Mouse (Mus musculus) gastrocnemius, adult 2 months (tissue): Measurements from ENCODE around the gene Wfdc3. TPM values are rescaled to one million over a fixed set of nuclear protein-coding genes. Genes with fewer than 3 reads are reported as not detected.

Experiments used
- DNase-seq: peaks from one replicate; pipeline ENCODE4 v3.0.0; 2022
- H3K27ac ChIP-seq: fragments of 200-600 bp; 2 replicates; pipeline ENCODE4 v1.8.1; 2022; ENCODE audit warnings: mild to moderate bottlenecking
- H3K4me3 ChIP-seq: fragments of 200-600 bp; 2 replicates; pipeline ENCODE4 v1.8.1; 2022; ENCODE audit warnings: mild to moderate bottlenecking, moderate library complexity
- CTCF ChIP-seq: fragments of 200-600 bp; IDR thresholded peaks from 2 replicates; pipeline ENCODE4 v1.8.1; 2022; ENCODE audit warnings: antibody characterized with exemption, mild to moderate bottlenecking, moderate library complexity
- intact Hi-C: fragments of 180-260 bp; cut with DNase I; formaldehyde crosslinking; loops from one replicate; pipeline ENCODE4 v1.15.1; 2025
- long read RNA-seq, 2 experiments: library from polyadenylated mRNA; stranded (forward); transcript quantifications; one replicate each; pipeline ENCODE4 v2.0.0; 2021
- total RNA-seq, 2 experiments: library from RNA; stranded (reverse); gene quantifications; 2 replicates each; pipeline ENCODE4 v1.2.3; 2021

The Wfdc3 gene
- not detected for total RNA-seq
- long read RNA-seq, experiment 1: 0 reads
- long read RNA-seq, experiment 2: 0 reads

DNA sequence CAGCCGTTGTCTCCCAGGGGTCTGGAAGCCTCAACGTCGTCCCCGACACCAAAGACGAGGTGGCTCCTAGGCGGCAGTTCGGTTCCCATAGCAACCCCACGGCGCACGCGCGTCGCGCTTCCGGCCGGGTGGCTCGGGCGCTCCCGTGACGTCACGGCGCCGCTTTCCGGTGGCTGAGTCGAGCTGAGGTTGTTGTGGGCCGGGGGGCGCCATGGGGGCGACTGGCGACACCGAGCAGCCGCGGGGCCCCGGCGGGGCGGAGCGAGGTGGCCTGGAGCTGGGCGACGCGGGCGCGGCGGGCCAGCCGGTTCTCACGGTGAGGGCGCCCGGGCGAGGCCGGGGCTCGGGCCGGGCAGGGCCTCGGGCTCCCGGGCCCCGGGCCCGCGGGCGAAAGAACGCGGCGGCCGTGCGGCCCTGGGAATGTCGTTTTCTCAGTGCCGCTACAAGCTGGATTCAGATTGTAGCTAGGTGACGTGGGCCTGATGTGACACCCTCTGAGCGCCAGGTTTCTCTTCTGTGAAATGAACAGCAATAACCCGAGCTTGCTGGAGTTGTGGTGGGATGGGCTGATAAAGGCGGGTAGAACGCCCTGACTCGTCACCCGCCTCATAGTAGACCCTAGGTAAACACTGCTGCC lies at the start of gene Wfdc3, which contains the start of gene Dnttip1:
Wfdc3 (minus strand) TSS at position 89 of the 637 bp plus-strand sequence.
Dnttip1 (plus strand) TSS at position 141 of the 637 bp plus-strand sequence.
- intact Hi-C loops: no loop called here
- DNase-seq: peak; percentile 96
- peak within 1 kb of the TSS; percentile 90 for H3K27ac ChIP-seq
- peak within 1 kb of the TSS; percentile 86 for H3K4me3 ChIP-seq
- TF ChIP-seq CTCF: no peak

DNA sequence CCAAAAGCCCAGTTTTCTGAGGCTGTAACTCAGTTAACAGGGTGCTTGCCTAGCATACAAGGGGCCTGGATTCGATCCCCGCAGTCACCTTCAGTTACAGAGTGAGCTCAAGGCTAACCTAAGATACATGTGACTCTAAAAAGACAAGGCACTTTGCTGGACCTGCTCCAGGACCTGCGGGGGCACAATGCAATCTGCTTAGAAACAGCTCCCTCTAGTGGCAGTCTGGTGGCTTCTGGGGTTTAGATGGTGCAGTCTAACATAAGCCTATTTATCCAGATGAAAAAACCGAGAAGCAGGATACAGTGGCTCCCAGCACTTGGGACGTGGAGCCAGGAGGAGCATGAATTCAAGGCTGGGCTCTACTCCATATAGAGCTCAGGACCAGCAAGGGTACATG lies 48.6 kb upstream of the Wfdc3 start:
- Histone ChIP-seq H3K27ac (peak overlapping the region; percentile 76), H3K4me3 (no peak overlapping the region)
- intact Hi-C loops: no loop called here
- peak; percentile 96 for TF ChIP-seq CTCF
- DNase-seq: peak; percentile 91

GRCm38 (mm10) chr2:164793772-164794171 lies 48.0 kb upstream of the Wfdc3 start:
- TF ChIP-seq CTCF: peak; percentile 18; the same call in 1 of the 2 replicates
- intact Hi-C loops: no loop called here
- peak overlapping the region; percentile 30 for H3K4me3 ChIP-seq
- peak; percentile 27 for DNase-seq
- H3K27ac ChIP-seq: peak overlapping the region; percentile 76

- TF ChIP-seq CTCF: peak; percentile 80
- Histone ChIP-seq H3K4me3 (peak overlapping the region; percentile 30), H3K27ac (peak overlapping the region; percentile 76)
- DNase-seq: peak; percentile 75
- intact Hi-C loops: no loop called here
Observed at GRCm38 (mm10) chr2:164793236-164793635, 47.5 kb upstream of the Wfdc3 start.

DNA sequence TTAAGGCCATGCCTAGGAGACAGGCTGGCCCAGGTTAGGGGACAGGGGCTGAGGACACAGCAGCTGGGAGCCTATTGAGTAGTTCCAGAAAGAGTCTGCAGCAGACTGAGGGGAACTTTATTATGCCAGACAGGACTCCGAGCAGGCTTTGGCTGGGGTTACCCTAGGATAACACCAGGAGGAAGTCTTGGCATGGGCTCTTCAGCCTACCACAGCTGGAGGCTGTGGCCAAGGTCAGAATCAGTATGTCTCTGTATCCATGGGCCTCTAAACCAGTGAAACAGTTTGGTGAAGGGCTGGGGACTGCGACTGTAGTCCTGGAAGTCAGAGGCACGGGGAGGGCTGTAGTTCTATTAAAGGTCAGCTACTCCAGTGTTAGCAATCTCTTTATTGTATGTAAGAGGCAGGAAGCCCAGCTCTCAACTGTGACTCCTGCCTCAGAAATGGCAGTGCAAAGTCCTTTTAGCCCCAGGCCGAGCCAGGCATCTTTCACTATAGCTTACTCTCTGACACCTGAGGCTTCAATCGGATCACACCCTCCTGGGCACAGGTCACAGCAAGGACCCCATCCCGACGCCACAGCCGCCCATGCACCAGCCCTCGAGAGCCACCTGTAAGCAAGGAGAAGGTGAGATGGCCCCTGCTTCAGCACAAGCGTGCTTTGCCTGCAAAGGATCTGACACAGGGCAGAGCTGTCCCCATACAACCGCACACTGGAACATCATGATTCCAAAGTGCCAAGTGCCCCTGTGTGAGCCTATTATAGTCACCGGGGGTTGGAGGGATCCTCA lies 46.9 kb upstream of the Wfdc3 start:
- Histone ChIP-seq H3K4me3 (no peak overlapping the region), H3K27ac (peak overlapping the region; percentile 76)
- no peak for TF ChIP-seq CTCF
- no peak for DNase-seq
- intact Hi-C loops: no loop called here

DNA sequence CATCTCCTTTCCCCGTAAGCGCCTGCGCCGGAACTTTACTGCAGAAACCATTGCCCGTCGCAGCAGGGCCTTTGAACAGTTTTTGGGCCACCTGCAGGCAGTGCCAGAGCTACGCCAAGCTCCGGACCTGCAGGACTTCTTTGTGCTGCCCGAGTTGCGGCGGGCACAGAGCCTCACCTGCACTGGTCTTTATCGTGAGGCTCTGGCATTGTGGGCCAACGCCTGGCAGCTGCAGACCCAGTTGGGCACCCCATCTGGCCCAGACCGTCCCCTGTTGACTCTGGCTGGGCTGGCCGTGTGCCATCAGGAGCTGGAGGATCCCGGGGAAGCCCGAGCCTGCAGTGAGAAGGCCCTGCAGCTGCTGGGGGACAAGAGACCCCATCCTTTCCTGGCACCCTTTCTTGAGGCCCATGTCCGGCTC lies 46.1 kb upstream of the Wfdc3 start:
- no peak for TF ChIP-seq CTCF
- intact Hi-C loops: no loop called here
- peak; percentile 39 for DNase-seq
- peak overlapping the region; percentile 76; the same call in 1 of the 2 replicates for H3K27ac ChIP-seq
- H3K4me3 ChIP-seq: no peak overlapping the region

DNA sequence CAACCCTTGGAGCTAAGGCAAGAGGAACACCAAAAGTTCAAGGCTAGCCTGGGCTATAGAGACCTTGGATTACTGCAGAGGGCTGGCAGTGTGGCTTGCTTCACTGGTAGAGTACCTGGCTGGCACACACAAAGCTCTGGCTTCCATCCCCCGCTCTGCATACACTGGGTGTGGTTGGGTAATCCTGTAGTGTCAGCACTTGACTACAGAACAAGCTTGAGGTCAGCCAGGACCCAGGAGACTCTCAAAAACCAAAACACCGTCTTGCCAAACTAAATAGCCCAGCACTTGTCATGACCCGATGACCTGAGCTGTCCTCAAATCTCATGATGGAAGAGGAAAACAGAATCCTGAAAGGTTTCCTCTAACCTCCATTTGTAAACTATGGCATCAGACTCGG lies 44.7 kb upstream of the Wfdc3 start:
- Histone ChIP-seq H3K4me3 (no peak overlapping the region), H3K27ac (peak overlapping the region; percentile 59)
- intact Hi-C loops: no loop called here
- TF ChIP-seq CTCF: no peak
- peak; percentile 68 for DNase-seq

- intact Hi-C loops: no loop called here
- no peak for TF ChIP-seq CTCF
Observed at GRCm38 (mm10) chr2:164788411-164788810, 42.7 kb upstream of the Wfdc3 start.

DNA sequence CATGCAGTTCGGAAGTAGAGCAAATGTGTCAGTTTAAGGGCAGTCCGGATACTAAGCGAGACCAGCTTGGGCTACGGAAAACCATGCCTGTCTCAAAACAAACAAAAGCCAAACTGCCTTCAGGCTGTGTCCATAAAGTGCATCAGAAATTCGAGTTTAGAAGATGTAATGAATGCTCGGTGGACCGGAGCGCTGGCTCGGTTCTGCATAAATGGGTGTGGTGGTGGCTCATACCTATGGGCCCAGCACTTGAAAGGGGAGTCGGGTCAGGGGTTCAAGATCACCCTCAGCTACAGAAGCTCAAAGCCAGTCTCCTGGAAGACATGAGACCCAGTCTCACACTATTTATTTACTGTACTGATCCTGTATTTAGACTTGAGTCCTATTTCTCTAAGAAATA lies 42.0 kb upstream of the Wfdc3 start:
- peak overlapping the region; percentile 98; the same call in 1 of the 2 replicates for H3K27ac ChIP-seq
- peak overlapping the region; percentile 90 for H3K4me3 ChIP-seq

More at GRCm38 (mm10) chr2:164788411-164788810, 42.7 kb upstream of the Wfdc3 start:
- Histone ChIP-seq H3K4me3 (peak overlapping the region; percentile 90; the same call in 1 of the 2 replicates), H3K27ac (peak overlapping the region; percentile 55; the same call in 1 of the 2 replicates)
- DNase-seq: peak; percentile 42

GRCm38 (mm10) chr2:164787032-164787431 lies 41.3 kb upstream of the Wfdc3 start:
- intact Hi-C loops: no loop called here
- DNase-seq: no peak
- peak overlapping the region; percentile 90 for H3K4me3 ChIP-seq
- TF ChIP-seq CTCF: no peak
- H3K27ac ChIP-seq: peak overlapping the region; percentile 98

More for the DNA sequence above, 42.0 kb upstream of the Wfdc3 start:
- no peak for DNase-seq
- intact Hi-C loops: no loop called here
- TF ChIP-seq CTCF: no peak

- TF ChIP-seq CTCF: no peak
- intact Hi-C loops: no loop called here
- DNase-seq: peak; percentile 26
Observed at GRCm38 (mm10) chr2:164786388-164786885, 40.7 kb upstream of the Wfdc3 start.

DNA sequence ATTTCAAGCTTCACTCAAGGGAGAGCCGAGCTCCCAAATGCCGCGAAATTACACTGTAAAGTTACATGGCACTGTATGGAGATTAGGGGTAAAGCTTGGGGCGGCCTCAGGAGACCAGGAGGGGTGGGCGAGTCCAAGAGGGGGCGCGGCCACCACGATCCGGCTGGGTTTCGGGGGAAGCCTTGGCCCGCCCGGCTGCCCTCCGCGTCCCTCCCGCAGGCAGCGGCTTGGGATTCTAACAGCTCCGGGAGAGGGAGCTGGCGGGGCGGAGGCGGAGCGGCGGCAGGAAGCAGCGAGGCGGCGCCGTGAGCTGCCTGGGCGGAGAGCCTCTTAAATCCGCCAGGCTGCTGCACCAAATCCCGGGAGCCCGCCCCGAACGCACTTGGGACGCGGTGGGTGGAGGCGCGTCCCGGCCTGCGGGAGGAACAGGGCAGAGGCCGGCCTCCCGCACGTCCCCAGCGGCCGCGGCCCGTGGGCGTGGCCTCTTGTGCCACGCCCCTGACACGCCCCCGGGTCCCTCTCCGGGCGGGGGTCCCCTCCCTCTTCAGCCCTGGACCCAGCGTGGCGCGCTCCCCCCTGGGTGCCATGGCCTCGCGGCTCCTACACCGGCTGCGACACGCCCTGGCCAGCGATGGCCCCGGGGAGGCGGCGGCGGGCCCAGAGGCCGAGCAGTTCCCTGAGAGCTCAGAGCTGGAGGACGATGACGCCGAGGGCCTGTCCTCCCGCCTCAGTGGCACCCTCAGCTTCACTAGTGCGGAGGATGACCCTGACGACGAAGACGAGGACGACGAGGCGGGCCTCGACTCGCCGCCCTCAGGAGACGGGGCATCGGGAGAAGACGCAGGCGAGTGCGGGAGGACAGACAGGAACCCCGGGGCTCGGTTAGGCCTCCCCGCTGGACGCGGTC lies 40.0 kb upstream of the Wfdc3 start, which contains the start of gene Snx21:
Snx21 (plus strand) TSS at position 343 of the 907 bp plus-strand sequence.
- peak within 1 kb of the TSS; percentile 98 for H3K27ac ChIP-seq
- intact Hi-C loops: no loop called here
- TF ChIP-seq CTCF: peak; percentile 63
- H3K4me3 ChIP-seq: peak within 1 kb of the TSS; percentile 90
- DNase-seq: peak; percentile 97

More at GRCm38 (mm10) chr2:164786388-164786885, 40.7 kb upstream of the Wfdc3 start:
- peak overlapping the region; percentile 90 for H3K4me3 ChIP-seq
- H3K27ac ChIP-seq: peak overlapping the region; percentile 98
